Mouse (Mus musculus) frontal cortex, postnatal 14 days (tissue): ENCODE results near the gene Rhox12.

Experiments
- DNase-seq, 2 experiments: peaks; one replicate each; pipeline ENCODE4 v3.0.0; 2022; ENCODE audit warnings: low spot score in 2 of 2

Rhox12 gene

GRCm38 (mm10) chrX:38110807-38111206, at the start of gene Rhox12:
TSS of gene Rhox12 (minus strand) at chrX:38110907.
- no peak for DNase-seq

DNA sequence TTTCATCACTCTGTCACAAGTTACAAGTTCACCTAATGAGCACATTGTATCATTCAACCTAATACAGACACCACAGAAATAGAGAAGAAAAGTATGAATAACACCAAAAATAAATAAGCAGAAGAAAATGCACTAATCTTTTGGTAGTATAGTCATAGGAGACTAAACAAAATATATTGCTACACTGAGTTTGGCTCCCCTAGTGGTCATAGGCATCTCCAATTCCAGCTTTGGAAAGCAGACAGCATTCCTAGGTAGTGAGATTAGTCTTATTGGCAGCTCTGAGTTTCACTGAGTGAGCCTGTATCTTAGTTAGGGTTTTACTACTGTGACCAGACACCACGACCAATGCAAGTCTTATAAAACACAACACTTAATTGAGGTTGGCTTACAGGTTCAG, 48.4 kb upstream of the Rhox12 start:
- DNase-seq: no peak

DNA sequence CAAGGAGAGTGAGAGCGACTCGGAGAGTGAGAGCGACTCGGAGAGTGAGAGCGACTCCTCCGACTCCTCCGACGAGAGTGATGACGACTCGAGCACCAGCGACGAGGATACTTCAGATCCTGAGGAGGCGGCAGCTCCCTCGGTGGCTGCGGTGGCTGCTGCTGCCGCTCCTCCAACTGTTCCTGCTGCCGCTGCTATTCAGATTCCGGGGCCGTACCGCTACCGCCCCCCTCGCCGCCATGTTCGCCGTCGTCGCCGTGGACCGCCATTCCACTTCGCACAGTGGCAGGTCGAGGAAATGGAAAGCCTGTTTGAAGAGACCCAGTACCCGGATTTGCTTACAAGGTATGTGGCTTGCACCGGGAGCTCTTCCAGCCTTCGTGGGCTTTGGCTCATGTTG, 10.8 kb upstream of the Rhox12 start:
- no peak for DNase-seq

DNA sequence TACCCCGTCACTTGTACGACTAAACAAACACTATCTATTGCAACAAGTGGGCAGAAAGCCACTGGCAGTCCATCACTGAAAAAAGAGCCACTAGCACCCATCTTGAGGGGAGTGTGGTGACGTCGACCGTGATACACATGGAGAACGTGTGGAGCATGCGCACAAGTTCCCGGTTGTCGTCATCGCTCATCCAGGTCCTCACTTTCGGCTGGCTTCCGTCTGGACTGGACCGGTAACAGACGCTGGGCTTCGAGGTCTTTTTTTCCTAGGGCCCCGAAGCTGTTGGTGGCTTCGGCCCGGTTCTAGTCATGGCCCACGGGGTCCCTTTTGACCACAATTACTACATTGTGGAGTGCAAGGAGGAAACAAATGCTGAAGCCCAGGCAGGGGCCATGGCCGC, 10.3 kb upstream of the Rhox12 start, which contains the start of gene Rhox13:
Rhox13 (plus strand) TSS at position 238 of the 400 bp plus-strand sequence.
- DNase-seq: no peak

GRCm38 (mm10) chrX:38085041-38085440, 25.7 kb downstream of the Rhox12 start, which contains the start of gene Rhox11:
TSS of gene Rhox11 (minus strand) at chrX:38085141.
- DNase-seq: no peak

- peak in 1 of 2 experiments; percentile 28 for DNase-seq
These were observed 26.5 kb downstream of the Rhox12 start for GRCm38 (mm10) chrX:38084226-38084625.

- DNase-seq: no peak
These were observed 44.5 kb downstream of the Rhox12 start, which contains the start of gene Rhox10 for GRCm38 (mm10) chrX:38066175-38066574. TSS of gene Rhox10 (plus strand) at chrX:38066475.

DNA sequence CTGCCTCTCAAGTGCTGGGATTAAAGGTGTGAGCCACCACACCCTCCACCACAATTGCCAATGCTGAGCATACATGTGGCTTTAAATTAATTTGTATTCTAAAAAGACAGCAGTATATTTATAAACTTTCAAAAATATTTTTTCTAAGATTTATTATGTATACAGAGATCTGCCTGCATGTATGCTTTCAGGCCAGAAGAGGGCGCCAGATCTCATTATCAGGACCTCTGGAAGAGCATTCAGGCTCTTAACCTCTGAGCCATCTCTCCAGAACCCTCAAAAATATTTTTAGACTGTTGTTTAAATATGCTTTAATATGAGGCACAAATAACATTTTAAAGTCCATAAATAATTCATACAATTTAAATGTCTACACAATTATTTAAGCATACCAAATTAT, 49.2 kb downstream of the Rhox12 start:
- DNase-seq: no peak
